Mouse (Mus musculus) spleen, adult 2 months (tissue): ENCODE results near the gene Gfod2. TPM values are rescaled to one million over a fixed set of nuclear protein-coding genes. Genes with fewer than 3 reads are reported as not detected.
A peak's percentile ranks its signal among the peaks of the same experiment; 100 is the strongest.

Experiments
- DNase-seq, 2 experiments: peaks; one replicate each; pipeline versions ENCODE4 v3.0.0 to v3.0.0-alpha.2; 2012 to 2021; ENCODE audit warnings: low spot score in 2 of 2, low read depth in 1 of 2
- H3K27ac ChIP-seq: fragments of 200-500 bp; 2 replicates; pipeline ENCODE4 v1.5.1; 2012; ENCODE audit warnings: low read length, inconsistent platforms; ENCODE audit not compliant: insufficient read depth
- H3K27me3 ChIP-seq: fragments of 200-500 bp; 2 replicates; pipeline ENCODE4 v1.6.1; 2012; ENCODE audit warnings: mild to moderate bottlenecking, moderate library complexity, low read length, inconsistent platforms; ENCODE audit not compliant: control insufficient read depth, insufficient read depth
- H3K36me3 ChIP-seq: fragments of 200-500 bp; 2 replicates; pipeline ENCODE4 v1.6.1; 2012; ENCODE audit warnings: mild to moderate bottlenecking, low read length, inconsistent platforms; ENCODE audit not compliant: control insufficient read depth, insufficient read depth
- H3K4me1 ChIP-seq: fragments of 200-500 bp; 2 replicates; pipeline ENCODE4 v1.6.1; 2011; ENCODE audit warnings: inconsistent platforms; ENCODE audit not compliant: control insufficient read depth, insufficient read depth, insufficient read length
- H3K4me3 ChIP-seq: fragments of 200-500 bp; 2 replicates; pipeline ENCODE4 v1.5.1; 2011; ENCODE audit warnings: mild to moderate bottlenecking, inconsistent platforms; ENCODE audit not compliant: insufficient read depth, insufficient read length; ENCODE audit errors: extremely low read depth
- CTCF ChIP-seq: fragments of 200-500 bp; IDR thresholded peaks from 2 replicates; pipeline ENCODE4 v1.5.1; 2011; ENCODE audit warnings: mild to moderate bottlenecking, inconsistent platforms; ENCODE audit not compliant: insufficient read depth, insufficient read length, insufficient replicate concordance; ENCODE audit errors: extremely low read depth
- POLR2A ChIP-seq: fragments of 200-500 bp; IDR thresholded peaks from 2 replicates; pipeline ENCODE4 v1.6.1; 2011; ENCODE audit warnings: low read depth, low read length, inconsistent platforms
- WGBS: fragments of 180-500 bp; shearing (Covaris S2); methylation state at CpG from one replicate; pipeline ENCODE4 v1.1.7; 2018; 5-methylcytosine and 5-hydroxymethylcytosine counted together
- polyA plus RNA-seq: library from polyadenylated mRNA; depleted of rRNA; stranded (reverse); fragments of >200 nt; gene quantifications from 2 replicates; pipeline ENCODE4 v1.2.3, GENCODE M21; 2012; rRNA removed

The Gfod2 gene
- 2.3 and 2.4 TPM in 2 replicates for polyA plus RNA-seq

GRCm38 (mm10) chr8:105758277-105759108, at the start of gene Gfod2:
Gene Gfod2 (minus strand): TSS chr8:105758664.
- DNase-seq: peak; percentile 77 to 95
- peak within 1 kb of the TSS; percentile 97 for H3K4me3 ChIP-seq
- WGBS: 3% methylated on average over 57 of the region's 57 CpGs
- no peak within 1 kb of the TSS; the same call in 1 of the 2 replicates for H3K27ac ChIP-seq
- H3K27me3 ChIP-seq: no peaks in the 10 kb centered on the region
- no peaks in the 10 kb centered on the region; the same call in 1 of the 2 replicates for H3K4me1 ChIP-seq
- TF ChIP-seq POLR2A (no peak), CTCF (no peak)
- no peaks in the 10 kb centered on the region for H3K36me3 ChIP-seq

GRCm38 (mm10) chr8:105807766-105808165, 49.3 kb upstream of the Gfod2 start:
- 93% methylated on average over 5 of the region's 5 CpGs for WGBS
- H3K36me3 ChIP-seq: peaks cover 5% of the 10 kb centered on the region
- TF ChIP-seq POLR2A: no peak
- no peak for TF ChIP-seq CTCF
- H3K4me1 ChIP-seq: peaks cover 27% of the 10 kb centered on the region
- H3K4me3 ChIP-seq: no peak overlapping the region
- H3K27me3 ChIP-seq: no peaks in the 10 kb centered on the region
- no peak overlapping the region for H3K27ac ChIP-seq
- no peak for DNase-seq

- H3K27ac ChIP-seq: no peak overlapping the region
- H3K27me3 ChIP-seq: no peaks in the 10 kb centered on the region
Measured at GRCm38 (mm10) chr8:105805964-105806363, 47.5 kb upstream of the Gfod2 start.

GRCm38 (mm10) chr8:105805346-105805745, 46.9 kb upstream of the Gfod2 start:
- 90% methylated on average over 3 of the region's 3 CpGs for WGBS
- no peak for DNase-seq
- H3K27ac ChIP-seq: no peak overlapping the region
- no peak for TF ChIP-seq POLR2A
- no peak for TF ChIP-seq CTCF
- H3K36me3 ChIP-seq: peaks cover 5% of the 10 kb centered on the region
- no peaks in the 10 kb centered on the region for H3K27me3 ChIP-seq
- H3K4me3 ChIP-seq: no peak overlapping the region
- H3K4me1 ChIP-seq: peaks cover 11% of the 10 kb centered on the region

More at GRCm38 (mm10) chr8:105805964-105806363, 47.5 kb upstream of the Gfod2 start:
- WGBS: 15% methylated on average over 1 of the region's 1 CpGs
- no peak overlapping the region for H3K4me3 ChIP-seq
- H3K4me1 ChIP-seq: peaks cover 14% of the 10 kb centered on the region
- H3K36me3 ChIP-seq: peaks cover 5% of the 10 kb centered on the region
- no peak for DNase-seq
- TF ChIP-seq POLR2A (no peak), CTCF (no peak)

- Histone ChIP-seq H3K27ac (no peak overlapping the region), H3K27me3 (no peaks in the 10 kb centered on the region), H3K36me3 (peaks cover 7% of the 10 kb centered on the region), H3K4me3 (no peak overlapping the region), H3K4me1 (peaks cover 9% of the 10 kb centered on the region)
- TF ChIP-seq POLR2A (no peak), CTCF (no peak)
- DNase-seq: no peak
- WGBS: 89% methylated on average over 7 of the region's 7 CpGs
Measured at GRCm38 (mm10) chr8:105804797-105805196, 46.3 kb upstream of the Gfod2 start.

GRCm38 (mm10) chr8:105801153-105801904, 42.9 kb upstream of the Gfod2 start:
- no peak overlapping the region; the same call in 1 of the 2 replicates for H3K27ac ChIP-seq
- no peak overlapping the region for H3K4me3 ChIP-seq
- no peak for TF ChIP-seq CTCF
- no peak for TF ChIP-seq POLR2A
- DNase-seq: no peak
- WGBS: 84% methylated on average over 6 of the region's 6 CpGs
- H3K27me3 ChIP-seq: no peaks in the 10 kb centered on the region
- peaks cover 8% of the 10 kb centered on the region for H3K36me3 ChIP-seq
- no peaks in the 10 kb centered on the region for H3K4me1 ChIP-seq

GRCm38 (mm10) chr8:105799091-105799812, 40.8 kb upstream of the Gfod2 start:
- 80% methylated on average over 8 of the region's 8 CpGs for WGBS
- peaks cover 3% of the 10 kb centered on the region; the same call in 1 of the 2 replicates for H3K36me3 ChIP-seq
- no peaks in the 10 kb centered on the region for H3K27me3 ChIP-seq
- no peak overlapping the region for H3K27ac ChIP-seq
- no peak overlapping the region for H3K4me3 ChIP-seq
- no peak for DNase-seq
- H3K4me1 ChIP-seq: no peaks in the 10 kb centered on the region
- no peak for TF ChIP-seq POLR2A
- TF ChIP-seq CTCF: no peak
